Mouse (Mus musculus) lung, adult 2 months (tissue): Measurements from ENCODE around the gene Ralb.

Experiments used
- CTCF ChIP-seq: fragments of 200-500 bp; IDR thresholded peaks from 2 replicates; pipeline ENCODE4 v1.5.1; 2011; ENCODE audit warnings: mild to moderate bottlenecking, low read length, control low read depth; ENCODE audit not compliant: insufficient read depth
- POLR2A ChIP-seq: fragments of 200-500 bp; IDR thresholded peaks from 2 replicates; pipeline ENCODE4 v1.6.1; 2011; ENCODE audit warnings: low read depth, mild to moderate bottlenecking, control low read depth, low read length, borderline replicate concordance; ENCODE audit errors: extremely low read depth

DNA sequence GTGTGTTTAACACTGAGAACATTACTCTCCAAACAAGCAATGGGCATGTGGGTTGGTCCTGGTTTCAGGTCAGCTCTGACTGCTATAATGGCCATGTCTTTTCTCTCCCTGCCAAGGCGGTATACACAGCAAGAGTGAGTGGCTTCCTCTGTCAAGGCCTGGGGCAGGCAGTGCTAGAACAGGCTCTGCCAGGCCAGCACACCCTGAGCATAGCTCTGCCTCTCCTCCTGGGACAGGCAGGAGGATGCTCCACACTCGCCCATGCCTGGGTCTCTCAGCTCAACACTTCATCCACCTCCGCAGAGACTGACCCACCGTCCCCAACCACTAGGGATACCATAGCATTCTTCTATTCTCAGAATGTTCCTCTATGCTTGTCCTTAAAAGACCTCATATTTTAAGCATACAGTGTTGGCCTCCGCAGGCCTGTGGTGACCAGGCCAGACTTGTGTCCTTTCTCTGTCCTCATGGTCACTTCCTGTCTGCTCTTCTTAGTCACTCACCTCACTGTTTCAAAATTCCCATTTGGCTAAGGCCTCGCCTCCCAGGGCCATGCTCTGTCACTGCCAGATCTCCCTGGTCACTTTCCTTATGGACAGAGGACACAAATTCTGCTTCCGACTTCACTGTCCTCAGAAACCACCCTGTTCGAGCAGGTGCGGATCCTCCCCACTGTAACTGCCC lies 9.7 kb downstream of the Ralb start:
- TF ChIP-seq CTCF (no peak), POLR2A (no peak)
